Mouse (Mus musculus) heart, embryonic 11.5 days (tissue): ENCODE results near the gene Gba. TPM values are rescaled to one million over a fixed set of nuclear protein-coding genes. Genes with fewer than 3 reads are reported as not detected.

Experiments used
- ATAC-seq: fragments of 200-750 bp; cut with Nextera tagmentation; replicated peaks from 2 replicates; pipeline ENCODE4 v1.8.0; 2017; ENCODE audit warnings: moderate library complexity; ENCODE audit not compliant: insufficient number of reproducible peaks, low FRiP score, low TSS enrichment
- H3K27ac ChIP-seq: fragments of 300-500 bp; sonication (generic); 2 replicates; pipeline ENCODE4 v1.5.1; 2014; ENCODE audit warnings: mild to moderate bottlenecking, low read depth, low read length
- H3K27me3 ChIP-seq: fragments of 300-500 bp; sonication (generic); 2 replicates; pipeline ENCODE4 v1.6.1; 2014; ENCODE audit warnings: mild to moderate bottlenecking, low read length, mixed read lengths; ENCODE audit not compliant: control insufficient read depth, insufficient read depth
- H3K36me3 ChIP-seq: fragments of 300-500 bp; sonication (generic); 2 replicates; pipeline ENCODE4 v1.6.1; 2014; ENCODE audit warnings: mild to moderate bottlenecking, low read length, moderate library complexity, mixed read lengths; ENCODE audit not compliant: control insufficient read depth, insufficient read depth
- H3K4me1 ChIP-seq: fragments of 300-500 bp; sonication (generic); 2 replicates; pipeline ENCODE4 v1.6.1; 2014; ENCODE audit warnings: low read length; ENCODE audit not compliant: control insufficient read depth, insufficient read depth
- H3K4me2 ChIP-seq: fragments of 300-500 bp; sonication (generic); 2 replicates; pipeline ENCODE4 v1.6.1; 2014; ENCODE audit warnings: mild to moderate bottlenecking, moderate library complexity
- H3K4me3 ChIP-seq: fragments of 300-500 bp; sonication (generic); 2 replicates; pipeline ENCODE4 v1.5.1; 2014; ENCODE audit warnings: low read depth, low read length
- H3K9ac ChIP-seq: fragments of 300-500 bp; sonication (generic); 2 replicates; pipeline ENCODE4 v1.6.1; 2014; ENCODE audit warnings: mild to moderate bottlenecking, low read depth, low read length, moderate library complexity
- H3K9me3 ChIP-seq: fragments of 300-500 bp; sonication (generic); replicated peaks from 2 replicates; pipeline ENCODE4 v1.6.1; 2016; ENCODE audit warnings: low read length; ENCODE audit not compliant: control insufficient read depth
- WGBS: fragments of 180-500 bp; shearing (Covaris S2); extraction: QIAGEN DNeasy Blood & Tissue Kit; methylation state at CpG from one replicate; pipeline ENCODE4 v1.1.7; 2014; ENCODE audit not compliant: insufficient replicate concordance; 5-methylcytosine and 5-hydroxymethylcytosine counted together
- microRNA counts: library from miRNA; unstranded; fragments of <30 nt; microRNA quantifications from one replicate; lab custom pipeline; 2015
- microRNA-seq: library from miRNA; unstranded; fragments of <30 nt; microRNA quantifications from one replicate; pipeline ENCODE4, GENCODE M21; 2016; ENCODE audit warnings: borderline number of aligned reads
- polyA plus RNA-seq: library from polyadenylated mRNA; unstranded; fragments of >200 nt; fragmentation: Nextera tagmentation; extraction: Ambion mirVana; gene quantifications from 2 replicates; pipeline ENCODE4 v1.2.1, GENCODE M21; 2014

Gene Gba
- polyA plus RNA-seq, 1 experiment from 2014 or later: 33.3 TPM

GRCm38 (mm10) chr3:89254994-89255393, 52.3 kb downstream of the Gba start:
- H3K4me2 ChIP-seq: no peak overlapping the region
- WGBS: 87% methylated on average over 5 of the region's 5 CpGs
- no peak overlapping the region for H3K4me3 ChIP-seq
- H3K27ac ChIP-seq: no peak overlapping the region
- H3K4me1 ChIP-seq: peaks cover 18% of the 10 kb centered on the region
- H3K9ac ChIP-seq: no peak overlapping the region
- no peaks in the 10 kb centered on the region; the same call in 1 of the 2 replicates for H3K27me3 ChIP-seq
- no peaks in the 10 kb centered on the region for H3K9me3 ChIP-seq
- no peak for ATAC-seq
- H3K36me3 ChIP-seq: no peaks in the 10 kb centered on the region

GRCm38 (mm10) chr3:89256177-89256576, 53.4 kb downstream of the Gba start:
- H3K27ac ChIP-seq: no peak overlapping the region
- no peak for ATAC-seq
- 51% methylated on average over 5 of the region's 5 CpGs for WGBS

More at GRCm38 (mm10) chr3:89256177-89256576, 53.4 kb downstream of the Gba start:
- peaks cover 8% of the 10 kb centered on the region for H3K4me1 ChIP-seq
- H3K4me3 ChIP-seq: no peak overlapping the region
- no peaks in the 10 kb centered on the region for H3K9me3 ChIP-seq
- H3K36me3 ChIP-seq: no peaks in the 10 kb centered on the region
- H3K27me3 ChIP-seq: no peaks in the 10 kb centered on the region
- H3K9ac ChIP-seq: no peak overlapping the region
- no peak overlapping the region for H3K4me2 ChIP-seq

MicroRNA genes within 50 kb of the gene (microRNA counts, 519-probe panel; counts per million panel counts)
- 32.2 counts per million for microRNA mmu-miR-92b (lab: Ali Mortazavi, UCI)

Small RNA genes within 50 kb of the gene (microRNA-seq; reads per million reads assigned to microRNA genes)
- gene Mir92b: 219 reads per million, percentile 71 among the genes with 10 or more reads in this experiment

Other genes starting within 250 kb of the Gba start
- gene Rusc1, start 109.6 kb upstream of the Gba start, polyA plus RNA-seq: 7.9 TPM in 2 replicates
- gene Gm43738, start 101.8 kb upstream of the Gba start, polyA plus RNA-seq: not detected in 2 replicates
- gene Fdps, start 101.0 kb upstream of the Gba start, polyA plus RNA-seq: 165 and 178 TPM in 2 replicates
- 5.9 and 8.7 TPM in 2 replicates for gene Pklr, start 66.8 kb upstream of the Gba start, polyA plus RNA-seq
- 0.13 and 0.58 TPM in 2 replicates for gene Hcn3, start 42.7 kb upstream of the Gba start, polyA plus RNA-seq
- 18.7 and 20.1 TPM in 2 replicates for gene Clk2, start 38.1 kb upstream of the Gba start, polyA plus RNA-seq
- 82.8 and 88.3 TPM in 2 replicates for gene Scamp3, start 25.5 kb upstream of the Gba start, polyA plus RNA-seq
- gene Fam189b, start 19.8 kb upstream of the Gba start, polyA plus RNA-seq: 11.9 and 13.7 TPM in 2 replicates
- 6.9 and 12.4 TPM in 2 replicates for gene Thbs3, start 12.3 kb downstream of the Gba start, polyA plus RNA-seq
- 144 and 145 TPM in 2 replicates for gene Mtx1, start 24.2 kb downstream of the Gba start, polyA plus RNA-seq
- gene Muc1, start 26.1 kb downstream of the Gba start, polyA plus RNA-seq: 0.21 and 0.53 TPM in 2 replicates
- gene Krtcap2, start 43.0 kb downstream of the Gba start, polyA plus RNA-seq: 248 and 274 TPM in 2 replicates
- 0.56 and 1.1 TPM in 2 replicates for gene Trim46, start 43.4 kb downstream of the Gba start, polyA plus RNA-seq
- 83.1 and 94.1 TPM in 2 replicates for gene Dpm3, start 56.4 kb downstream of the Gba start, polyA plus RNA-seq
- 37.5 and 40.9 TPM in 2 replicates for gene Slc50a1, start 67.6 kb downstream of the Gba start, polyA plus RNA-seq
- 29.9 and 33.0 TPM in 2 replicates for gene Efna1, start 78.2 kb downstream of the Gba start, polyA plus RNA-seq
- 1.9 TPM in 2 replicates for gene Efna3, start 120.0 kb downstream of the Gba start, polyA plus RNA-seq
- gene Efna4, start 135.1 kb downstream of the Gba start, polyA plus RNA-seq: 9.3 and 10.2 TPM in 2 replicates
- 23.3 and 25.9 TPM in 2 replicates for gene Adam15, start 147.1 kb downstream of the Gba start, polyA plus RNA-seq
- 0.07 TPM in 1 of 2 replicates, not detected in the other for gene Dcst2, start 159.0 kb downstream of the Gba start, polyA plus RNA-seq
- 0.17 and 0.21 TPM in 2 replicates for gene Dcst1, start 162.3 kb downstream of the Gba start, polyA plus RNA-seq
- gene Zbtb7b, start 191.8 kb downstream of the Gba start, polyA plus RNA-seq: 1.2 and 2.2 TPM in 2 replicates
- gene Lenep, start 199.9 kb downstream of the Gba start, polyA plus RNA-seq: not detected in 2 replicates
- gene Flad1, start 208.9 kb downstream of the Gba start, polyA plus RNA-seq: 33.7 and 34.2 TPM in 2 replicates
- gene Cks1b, start 215.5 kb downstream of the Gba start, polyA plus RNA-seq: 399 and 411 TPM in 2 replicates
- gene Shc1, start 215.5 kb downstream of the Gba start, polyA plus RNA-seq: 42.3 and 51.5 TPM in 2 replicates
- 31.1 and 33.7 TPM in 2 replicates for gene Pygo2, start 227.3 kb downstream of the Gba start, polyA plus RNA-seq
- gene Pbxip1, start 233.8 kb downstream of the Gba start, polyA plus RNA-seq: 28.6 and 35.9 TPM in 2 replicates